Mouse (Mus musculus) lung, postnatal 0 days (tissue): ENCODE measurements around the gene Tmprss11e. TPM values are rescaled to one million over a fixed set of nuclear protein-coding genes. Genes with fewer than 3 reads are reported as not detected.
A peak's percentile ranks its signal among the peaks of the same experiment; 100 is the strongest.

Experiments used
- ATAC-seq: fragments of 200-750 bp; cut with Nextera tagmentation; 2 replicates; pipeline ENCODE4 v1.8.0; 2017; ENCODE audit warnings: moderate library complexity
- DNase-seq: peaks from one replicate; pipeline ENCODE4 v3.0.0-alpha.2; 2016; ENCODE audit warnings: low spot score
- H3K27ac ChIP-seq: fragments of 300-500 bp; sonication (generic); 2 replicates; pipeline ENCODE4 v1.5.1; 2014; ENCODE audit warnings: antibody characterized with exemption, mild to moderate bottlenecking, low read length, mixed read lengths
- H3K27me3 ChIP-seq: fragments of 300-500 bp; sonication (generic); replicated peaks from 2 replicates; pipeline ENCODE4 v1.6.1; 2014; ENCODE audit warnings: low read length, mixed read lengths; ENCODE audit not compliant: insufficient read depth
- H3K36me3 ChIP-seq: fragments of 300-500 bp; sonication (generic); 2 replicates; pipeline ENCODE4 v1.6.1; 2014; ENCODE audit warnings: low read length, mixed read lengths; ENCODE audit not compliant: insufficient read depth
- H3K4me1 ChIP-seq: fragments of 300-500 bp; sonication (generic); 2 replicates; pipeline ENCODE4 v1.6.1; 2014; ENCODE audit warnings: antibody characterized with exemption, low read depth, low read length, mixed read lengths; ENCODE audit not compliant: insufficient read depth
- H3K4me2 ChIP-seq: fragments of 300-500 bp; sonication (generic); replicated peaks from 2 replicates; pipeline ENCODE4 v1.6.1; 2014; ENCODE audit warnings: low read depth, mild to moderate bottlenecking, low read length, moderate library complexity, mixed read lengths
- H3K4me3 ChIP-seq: fragments of 300-500 bp; sonication (generic); 2 replicates; pipeline ENCODE4 v1.5.1; 2014; ENCODE audit warnings: low read depth, low read length
- H3K9ac ChIP-seq: fragments of 300-500 bp; sonication (generic); replicated peaks from 2 replicates; pipeline ENCODE4 v1.6.1; 2014; ENCODE audit warnings: low read depth, mild to moderate bottlenecking
- H3K9me3 ChIP-seq: fragments of 300-500 bp; sonication (generic); 2 replicates; pipeline ENCODE4 v1.6.1; 2016; ENCODE audit warnings: low read length, mixed read lengths
- CTCF ChIP-seq: IDR thresholded peaks from 2 replicates; pipeline ENCODE4 v1.5.1; 2016; ENCODE audit warnings: antibody characterized with exemption, mild to moderate bottlenecking
- EP300 ChIP-seq: IDR thresholded peaks from 2 replicates; pipeline ENCODE4 v1.6.1; 2016; ENCODE audit warnings: antibody characterized with exemption, mild to moderate bottlenecking, control low read depth
- WGBS: fragments of 180-500 bp; shearing (Covaris S2); extraction: QIAGEN DNeasy Blood & Tissue Kit; methylation state at CpG from one replicate; pipeline ENCODE4 v1.1.7; 2014; 5-methylcytosine and 5-hydroxymethylcytosine counted together
- polyA plus RNA-seq: library from polyadenylated mRNA; unstranded; fragments of >200 nt; fragmentation: Nextera tagmentation; extraction: Ambion mirVana; gene quantifications from 2 replicates; pipeline ENCODE4 v1.2.1, GENCODE M21; 2015

Gene Tmprss11e
- polyA plus RNA-seq = not detected in 2 replicates

GRCm38 (mm10) chr5:86745715-86746114 is at the start of gene Tmprss11e:
Gene Tmprss11e (minus strand): TSS chr5:86745815.
- Histone ChIP-seq H3K4me3 (no peak within 1 kb of the TSS), H3K27me3 (no peaks in the 10 kb centered on the region), H3K9me3 (no peaks in the 10 kb centered on the region), H3K9ac (no peak within 1 kb of the TSS), H3K4me1 (no peaks in the 10 kb centered on the region), H3K36me3 (no peaks in the 10 kb centered on the region), H3K4me2 (no peak within 1 kb of the TSS), H3K27ac (no peak within 1 kb of the TSS)
- ATAC-seq (no peak), DNase-seq (no peak)
- TF ChIP-seq EP300 = no peak
- TF ChIP-seq CTCF = no peak
- WGBS = 77% methylated on average over 4 of the region's 4 CpGs

DNA sequence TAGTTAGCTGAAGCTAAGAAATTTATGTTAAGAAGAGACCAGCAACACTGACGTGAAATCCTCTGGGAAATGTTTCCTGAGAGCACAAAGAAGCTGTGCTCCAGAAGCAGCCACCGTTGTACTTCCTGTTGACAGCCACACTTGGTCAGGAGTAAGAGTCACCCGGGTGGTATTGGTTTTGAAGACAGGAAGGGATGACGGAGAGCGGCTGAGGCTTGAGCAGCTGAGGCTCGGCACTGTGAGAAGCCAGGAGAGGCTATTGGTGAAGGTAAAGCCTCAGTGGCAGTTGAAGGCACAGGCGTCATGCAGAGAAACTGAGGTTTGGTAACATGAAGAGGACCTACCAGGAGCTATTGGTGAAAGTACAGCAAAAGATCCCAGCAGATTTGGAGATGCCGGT is 47.2 kb upstream of the Tmprss11e start:
- no peak for TF ChIP-seq EP300
- no peak for TF ChIP-seq CTCF
- 54% methylated on average over 8 of the region's 8 CpGs for WGBS
- H3K4me2 ChIP-seq = no peak overlapping the region
- no peak overlapping the region for H3K9ac ChIP-seq
- ATAC-seq (no peak), DNase-seq (peak; percentile 17)
- H3K4me1 ChIP-seq = no peaks in the 10 kb centered on the region
- no peaks in the 10 kb centered on the region for H3K36me3 ChIP-seq
- no peak overlapping the region for H3K27ac ChIP-seq
- no peaks in the 10 kb centered on the region for H3K27me3 ChIP-seq
- no peaks in the 10 kb centered on the region for H3K9me3 ChIP-seq
- no peak overlapping the region for H3K4me3 ChIP-seq

DNA sequence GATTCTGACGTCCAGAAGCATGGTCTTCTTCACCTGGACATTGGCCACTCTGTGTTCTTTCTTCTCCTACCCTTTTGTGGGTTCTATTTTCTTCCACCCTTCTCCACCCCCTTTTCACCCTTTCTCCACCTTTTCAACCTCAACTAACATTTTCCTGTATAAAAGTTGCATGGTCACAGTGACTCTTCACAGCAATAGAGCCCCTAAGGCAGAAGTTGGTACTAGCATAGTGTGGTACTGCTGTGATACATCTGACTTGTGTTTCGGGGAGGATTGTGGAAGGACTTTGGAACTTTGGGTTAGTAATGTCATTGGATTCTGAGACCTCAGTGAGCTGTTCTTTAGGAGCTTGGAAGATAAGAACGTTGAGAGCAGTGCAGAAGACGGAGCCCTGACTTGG is 46.6 kb upstream of the Tmprss11e start:
- Histone ChIP-seq H3K4me2 (no peak overlapping the region), H3K9ac (no peak overlapping the region), H3K27me3 (no peaks in the 10 kb centered on the region), H3K4me1 (no peaks in the 10 kb centered on the region), H3K4me3 (no peak overlapping the region), H3K27ac (no peak overlapping the region), H3K9me3 (no peaks in the 10 kb centered on the region), H3K36me3 (no peaks in the 10 kb centered on the region)
- DNase-seq (no peak), ATAC-seq (no peak)
- WGBS = 56% methylated on average over 4 of the region's 4 CpGs
- no peak for TF ChIP-seq EP300
- TF ChIP-seq CTCF = no peak

DNA sequence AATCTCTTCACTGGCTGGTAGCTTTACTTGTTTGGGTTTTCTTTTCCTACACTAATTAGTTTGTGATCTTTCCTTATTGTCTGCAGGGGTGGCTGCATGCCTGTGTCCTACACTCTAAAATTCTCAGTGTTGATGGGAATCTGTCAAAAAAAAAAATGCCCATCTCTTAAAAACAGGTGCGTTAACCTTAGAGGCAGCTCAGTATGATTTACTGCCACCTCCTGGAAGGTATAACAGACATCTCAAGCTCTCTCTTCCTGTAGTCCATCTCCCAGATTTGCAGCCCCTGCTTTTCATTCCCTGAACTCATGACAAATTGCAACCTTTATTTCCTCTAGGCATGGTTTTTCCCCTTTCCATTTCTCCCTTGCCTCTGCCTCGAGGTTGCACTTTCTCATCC is 44.3 kb upstream of the Tmprss11e start:
- 40% methylated on average over 2 of the region's 2 CpGs for WGBS
- no peak for ATAC-seq
- no peaks in the 10 kb centered on the region for H3K36me3 ChIP-seq
- H3K4me1 ChIP-seq = no peaks in the 10 kb centered on the region
- no peaks in the 10 kb centered on the region for H3K27me3 ChIP-seq
- TF ChIP-seq EP300 = no peak
- TF ChIP-seq CTCF = peak; percentile 16; the same call in 1 of the 2 replicates
- DNase-seq = no peak
- no peak overlapping the region for H3K4me3 ChIP-seq
- no peaks in the 10 kb centered on the region for H3K9me3 ChIP-seq
- no peak overlapping the region for H3K27ac ChIP-seq
- no peak overlapping the region for H3K9ac ChIP-seq
- H3K4me2 ChIP-seq = 0 out of 2 replicates have a peak overlapping the region, but pooled peaks have one; percentile 11

DNA sequence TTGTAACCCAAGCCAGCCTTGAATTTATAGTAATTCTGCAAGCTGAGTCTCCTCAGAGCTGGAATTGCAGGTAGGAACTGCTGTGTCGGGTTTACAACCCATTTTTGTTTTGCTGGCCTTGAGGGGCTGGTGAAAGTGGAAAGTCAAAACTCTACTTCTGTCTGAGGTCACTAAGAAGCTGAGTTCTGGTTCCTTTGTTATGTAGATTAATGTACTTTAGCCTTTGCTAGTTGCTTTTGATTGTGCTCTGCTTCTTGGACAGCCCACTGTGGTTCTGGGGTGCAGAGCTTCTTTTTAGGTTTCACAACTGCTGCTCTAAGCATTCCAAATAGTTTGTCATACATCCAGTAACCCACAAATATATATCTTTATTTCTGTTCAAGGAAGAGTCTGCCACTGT is 41.2 kb upstream of the Tmprss11e start:
- Histone ChIP-seq H3K9me3 (no peaks in the 10 kb centered on the region), H3K4me3 (no peak overlapping the region), H3K27ac (no peak overlapping the region), H3K27me3 (no peaks in the 10 kb centered on the region), H3K36me3 (no peaks in the 10 kb centered on the region), H3K4me1 (no peaks in the 10 kb centered on the region), H3K4me2 (no peak overlapping the region), H3K9ac (no peak overlapping the region)
- no peak for ATAC-seq
- 67% methylated on average over 1 of the region's 1 CpGs for WGBS
- no peak for TF ChIP-seq CTCF
- DNase-seq = no peak

DNA sequence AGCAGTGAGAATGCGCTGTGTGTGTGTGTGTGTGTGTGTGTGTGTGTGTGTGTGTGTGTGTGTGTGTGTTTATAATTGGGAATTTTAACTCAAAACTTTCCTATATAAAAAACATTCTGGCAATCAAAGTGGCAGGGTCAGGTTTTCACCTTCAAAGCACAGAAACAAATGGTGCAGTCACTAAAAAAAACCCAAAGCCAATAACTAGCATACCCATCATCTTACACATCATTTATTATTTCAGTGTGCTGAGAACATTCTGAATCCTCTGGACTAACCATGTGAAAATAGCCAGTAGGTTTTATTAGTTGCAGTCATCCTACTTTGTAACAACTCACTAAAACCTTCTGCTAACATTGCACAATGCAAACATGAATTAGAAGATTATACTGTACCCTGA is 38.6 kb upstream of the Tmprss11e start:
- H3K27me3 ChIP-seq = no peaks in the 10 kb centered on the region
- 69% methylated on average over 1 of the region's 1 CpGs for WGBS

DNA sequence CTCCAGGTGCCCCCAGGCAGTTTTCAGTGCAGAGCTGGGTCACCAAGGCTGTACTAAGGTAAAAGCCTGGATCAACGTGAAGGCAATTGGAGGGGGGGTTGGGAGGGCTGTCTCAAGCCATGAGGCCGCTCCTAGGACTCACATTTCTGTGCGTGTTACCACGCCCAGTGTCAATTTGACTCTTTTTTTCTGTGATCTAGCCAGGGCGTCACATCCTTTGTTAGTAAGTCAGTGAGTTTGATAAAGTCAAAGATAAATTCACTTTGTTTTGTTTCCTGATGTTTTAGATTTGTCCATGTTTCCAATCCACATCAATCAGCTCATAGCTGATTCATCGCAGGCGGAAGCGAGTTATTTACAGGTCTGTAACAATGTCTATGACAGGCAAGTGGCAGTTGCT is 37.4 kb upstream of the Tmprss11e start:
- H3K36me3 ChIP-seq = no peaks in the 10 kb centered on the region
- ATAC-seq = peak; percentile 14; the same call in 1 of the 2 replicates
- H3K4me1 ChIP-seq = no peaks in the 10 kb centered on the region
- peak; percentile 15 for DNase-seq
- 37% methylated on average over 8 of the region's 8 CpGs for WGBS
- no peak overlapping the region for H3K9ac ChIP-seq
- no peaks in the 10 kb centered on the region for H3K9me3 ChIP-seq
- TF ChIP-seq CTCF (no peak), EP300 (peak; percentile 63)
- H3K27me3 ChIP-seq = no peaks in the 10 kb centered on the region
- no peak overlapping the region for H3K4me2 ChIP-seq
- H3K27ac ChIP-seq = no peak overlapping the region
- no peak overlapping the region for H3K4me3 ChIP-seq

More for the DNA sequence above, 38.6 kb upstream of the Tmprss11e start:
- Histone ChIP-seq H3K4me3 (no peak overlapping the region), H3K4me2 (no peak overlapping the region), H3K4me1 (no peaks in the 10 kb centered on the region), H3K9ac (no peak overlapping the region), H3K9me3 (no peaks in the 10 kb centered on the region), H3K36me3 (no peaks in the 10 kb centered on the region), H3K27ac (no peak overlapping the region)
- DNase-seq (peak; percentile 14), ATAC-seq (no peak)
- TF ChIP-seq CTCF (no peak), EP300 (no peak)
